Mouse (Mus musculus) midbrain, embryonic 13.5 days (tissue): ENCODE measurements around the gene 6430628N08Rik. TPM values are rescaled to one million over a fixed set of nuclear protein-coding genes. Genes with fewer than 3 reads are reported as not detected.

Experiments
- ATAC-seq: fragments of 200-750 bp; cut with Nextera tagmentation; 2 replicates; pipeline ENCODE4 v1.8.0; 2017; ENCODE audit warnings: mild to moderate bottlenecking, moderate TSS enrichment, moderate library complexity
- H3K27ac ChIP-seq: fragments of 300-500 bp; sonication (generic); 2 replicates; pipeline ENCODE4 v1.5.1; 2015; ENCODE audit warnings: inconsistent platforms, mild to moderate bottlenecking, moderate library complexity
- H3K27me3 ChIP-seq: fragments of 300-500 bp; sonication (generic); 2 replicates; pipeline ENCODE4 v1.6.1; 2015; ENCODE audit warnings: mild to moderate bottlenecking, inconsistent platforms
- H3K36me3 ChIP-seq: fragments of 300-500 bp; sonication (generic); 2 replicates; pipeline ENCODE4 v1.6.1; 2015; ENCODE audit warnings: mild to moderate bottlenecking, inconsistent platforms
- H3K4me1 ChIP-seq: fragments of 300-500 bp; sonication (generic); replicated peaks from 2 replicates; pipeline ENCODE4 v1.6.1; 2015; ENCODE audit warnings: inconsistent platforms
- H3K4me2 ChIP-seq: fragments of 300-500 bp; sonication (generic); replicated peaks from 2 replicates; pipeline ENCODE4 v1.6.1; 2015; ENCODE audit warnings: moderate library complexity, mild to moderate bottlenecking, inconsistent platforms
- H3K4me3 ChIP-seq: fragments of 300-500 bp; sonication (generic); replicated peaks from 2 replicates; pipeline ENCODE4 v1.5.1; 2015; ENCODE audit warnings: mild to moderate bottlenecking, inconsistent platforms
- H3K9ac ChIP-seq: fragments of 300-500 bp; sonication (generic); replicated peaks from 2 replicates; pipeline ENCODE4 v1.6.1; 2015; ENCODE audit warnings: mild to moderate bottlenecking, inconsistent platforms
- H3K9me3 ChIP-seq: fragments of 300-500 bp; sonication (generic); 2 replicates; pipeline ENCODE4 v1.6.1; 2016; ENCODE audit warnings: mild to moderate bottlenecking, inconsistent platforms
- WGBS: fragments of 180-500 bp; shearing (Covaris S2); methylation state at CpG from one replicate; pipeline ENCODE4 v1.1.7; 2015; 5-methylcytosine and 5-hydroxymethylcytosine counted together
- polyA plus RNA-seq: library from polyadenylated mRNA; unstranded; fragments of >200 nt; fragmentation: Nextera tagmentation; extraction: Ambion mirVana; gene quantifications from 2 replicates; pipeline ENCODE4 v1.2.1, GENCODE M21; 2015

The 6430628N08Rik gene
- polyA plus RNA-seq, 1 experiment from 2014 or later: 0.32 TPM

- H3K4me3 ChIP-seq: no peak overlapping the region
- H3K9me3 ChIP-seq: no peaks in the 10 kb centered on the region
- H3K4me2 ChIP-seq: no peak overlapping the region
- no peak for ATAC-seq
- H3K27me3 ChIP-seq: peaks cover 13% of the 10 kb centered on the region
- WGBS: 80% methylated on average over 16 of the region's 16 CpGs
- no peak overlapping the region for H3K27ac ChIP-seq
- H3K4me1 ChIP-seq: 0 out of 2 replicates have a peak, but pooled peaks cover under 1% of the 10 kb centered on the region
- H3K36me3 ChIP-seq: peaks cover 11% of the 10 kb centered on the region
- no peak overlapping the region for H3K9ac ChIP-seq
These were observed 32.9 kb downstream of the 6430628N08Rik start for GRCm38 (mm10) chr4:115923262-115923880.

- no peak overlapping the region for H3K4me3 ChIP-seq
- H3K9ac ChIP-seq: no peak overlapping the region
- H3K4me1 ChIP-seq: 0 out of 2 replicates have a peak, but pooled peaks cover 3% of the 10 kb centered on the region
- H3K27me3 ChIP-seq: peaks cover 40% of the 10 kb centered on the region
- WGBS: 76% methylated on average over 7 of the region's 7 CpGs
- no peak overlapping the region for H3K4me2 ChIP-seq
- H3K27ac ChIP-seq: no peak overlapping the region
- no peak for ATAC-seq
- H3K9me3 ChIP-seq: no peaks in the 10 kb centered on the region
- H3K36me3 ChIP-seq: peaks cover 4% of the 10 kb centered on the region; the same call in 1 of the 2 replicates
These were observed 37.2 kb downstream of the 6430628N08Rik start for GRCm38 (mm10) chr4:115927637-115928036.

GRCm38 (mm10) chr4:115931556-115932088 lies 41.2 kb downstream of the 6430628N08Rik start:
- Histone ChIP-seq H3K4me2 (no peak overlapping the region), H3K27ac (no peak overlapping the region), H3K9ac (no peak overlapping the region), H3K36me3 (no peaks in the 10 kb centered on the region), H3K4me3 (no peak overlapping the region), H3K4me1 (peaks cover 21% of the 10 kb centered on the region), H3K9me3 (no peaks in the 10 kb centered on the region), H3K27me3 (peaks cover 80% of the 10 kb centered on the region)
- no peak for ATAC-seq
- WGBS: 65% methylated on average over 13 of the region's 13 CpGs

GRCm38 (mm10) chr4:115935835-115936581 lies 45.5 kb downstream of the 6430628N08Rik start:
- 2% methylated on average over 36 of the region's 36 CpGs for WGBS
- Histone ChIP-seq H3K9ac (0 out of 2 replicates have a peak overlapping the region, but pooled peaks have one; percentile 2), H3K4me3 (peak overlapping the region; percentile 42)

GRCm38 (mm10) chr4:115936646-115937045 lies 46.2 kb downstream of the 6430628N08Rik start:
- 1% methylated on average over 20 of the region's 20 CpGs for WGBS
- H3K4me3 ChIP-seq: peak overlapping the region; percentile 42
- peaks cover 93% of the 10 kb centered on the region for H3K27me3 ChIP-seq
- H3K27ac ChIP-seq: no peak overlapping the region
- no peaks in the 10 kb centered on the region for H3K36me3 ChIP-seq
- no peaks in the 10 kb centered on the region for H3K9me3 ChIP-seq
- peak overlapping the region; percentile 2; the same call in 1 of the 2 replicates for H3K9ac ChIP-seq
- ATAC-seq: peak; percentile 15; the same call in 1 of the 2 replicates
- peaks cover 62% of the 10 kb centered on the region for H3K4me1 ChIP-seq
- H3K4me2 ChIP-seq: peak overlapping the region; percentile 60

More at GRCm38 (mm10) chr4:115935835-115936581, 45.5 kb downstream of the 6430628N08Rik start:
- Histone ChIP-seq H3K4me2 (peak overlapping the region; percentile 60), H3K27me3 (peaks cover 92% of the 10 kb centered on the region), H3K27ac (no peak overlapping the region), H3K4me1 (peaks cover 56% of the 10 kb centered on the region), H3K9me3 (no peaks in the 10 kb centered on the region), H3K36me3 (no peaks in the 10 kb centered on the region)
- 0 out of 2 replicates have a peak, but pooled peaks have one; percentile 3 for ATAC-seq

- 6% methylated on average over 19 of the region's 19 CpGs for WGBS
- no peak for ATAC-seq
- Histone ChIP-seq H3K9me3 (no peaks in the 10 kb centered on the region), H3K4me3 (peak overlapping the region; percentile 42), H3K4me1 (peaks cover 62% of the 10 kb centered on the region), H3K27me3 (peaks cover 93% of the 10 kb centered on the region), H3K27ac (no peak overlapping the region), H3K36me3 (no peaks in the 10 kb centered on the region), H3K4me2 (peak overlapping the region; percentile 60), H3K9ac (peak overlapping the region; percentile 21; the same call in 1 of the 2 replicates)
These were observed 46.9 kb downstream of the 6430628N08Rik start for GRCm38 (mm10) chr4:115937061-115937976.

- peak overlapping the region; percentile 60 for H3K4me2 ChIP-seq
- H3K9me3 ChIP-seq: no peaks in the 10 kb centered on the region
- H3K27me3 ChIP-seq: peaks cover 93% of the 10 kb centered on the region
- H3K27ac ChIP-seq: no peak overlapping the region; the same call in 1 of the 2 replicates
- under 1% methylated on average over 37 of the region's 37 CpGs for WGBS
- H3K36me3 ChIP-seq: no peaks in the 10 kb centered on the region
- peaks cover 65% of the 10 kb centered on the region for H3K4me1 ChIP-seq
- peak overlapping the region; percentile 49 for H3K9ac ChIP-seq
- H3K4me3 ChIP-seq: peak overlapping the region; percentile 42
- no peak for ATAC-seq
These were observed 48.1 kb downstream of the 6430628N08Rik start for GRCm38 (mm10) chr4:115938276-115939160.

- H3K4me2 ChIP-seq: peak within 1 kb of the TSS; percentile 60
- H3K9me3 ChIP-seq: no peaks in the 10 kb centered on the region
- H3K4me1 ChIP-seq: peaks cover 72% of the 10 kb centered on the region
- under 1% methylated on average over 71 of the region's 71 CpGs for WGBS
- H3K27ac ChIP-seq: no peak within 1 kb of the TSS; the same call in 1 of the 2 replicates
- peak within 1 kb of the TSS; percentile 42 for H3K4me3 ChIP-seq
- H3K27me3 ChIP-seq: peaks cover 93% of the 10 kb centered on the region
- no peaks in the 10 kb centered on the region for H3K36me3 ChIP-seq
- H3K9ac ChIP-seq: peak within 1 kb of the TSS; percentile 49
- ATAC-seq: peak; percentile 57
These were observed 49.0 kb downstream of the 6430628N08Rik start, which contains the start of gene Dmbx1 for GRCm38 (mm10) chr4:115939295-115940102. Gene Dmbx1, minus strand, starts transcription at chr4:115939926.

- no peak overlapping the region for H3K27ac ChIP-seq
- WGBS: 12% methylated on average over 3 of the region's 3 CpGs
These were observed 50.2 kb downstream of the 6430628N08Rik start for GRCm38 (mm10) chr4:115940681-115941080.

More at GRCm38 (mm10) chr4:115940681-115941080, 50.2 kb downstream of the 6430628N08Rik start:
- Histone ChIP-seq H3K4me3 (no peak overlapping the region), H3K36me3 (no peaks in the 10 kb centered on the region), H3K27me3 (peaks cover 93% of the 10 kb centered on the region), H3K9me3 (no peaks in the 10 kb centered on the region), H3K9ac (no peak overlapping the region), H3K4me2 (no peak overlapping the region), H3K4me1 (peaks cover 63% of the 10 kb centered on the region)
- no peak for ATAC-seq
